Mouse (Mus musculus) gastrocnemius, postnatal 14 days (tissue): ENCODE results near the gene Alkbh6. TPM values are rescaled to one million over a fixed set of nuclear protein-coding genes. Genes with fewer than 3 reads are reported as not detected.

Experiments used
- DNase-seq: peaks from one replicate; pipeline ENCODE4 v3.0.0; 2021; ENCODE audit warnings: mixed read lengths
- intact Hi-C: fragments of 180-260 bp; cut with DNase I; formaldehyde crosslinking; loops from one replicate; pipeline ENCODE4 v1.15.1; 2025; ENCODE audit warnings: low total_unique reads
- total RNA-seq, 2 experiments: library from RNA; stranded (reverse); gene quantifications; 2 replicates each; pipeline ENCODE4 v1.2.3; 2021

Alkbh6 gene
- total RNA-seq, 2 experiments from 2014 or later, result 16.0 to 17.4 TPM

- DNase-seq, result no peak
- intact Hi-C loops, result no loop called here
Measured at GRCm38 (mm10) chr7:30359276-30359865, 50.9 kb downstream of the Alkbh6 start.

DNA sequence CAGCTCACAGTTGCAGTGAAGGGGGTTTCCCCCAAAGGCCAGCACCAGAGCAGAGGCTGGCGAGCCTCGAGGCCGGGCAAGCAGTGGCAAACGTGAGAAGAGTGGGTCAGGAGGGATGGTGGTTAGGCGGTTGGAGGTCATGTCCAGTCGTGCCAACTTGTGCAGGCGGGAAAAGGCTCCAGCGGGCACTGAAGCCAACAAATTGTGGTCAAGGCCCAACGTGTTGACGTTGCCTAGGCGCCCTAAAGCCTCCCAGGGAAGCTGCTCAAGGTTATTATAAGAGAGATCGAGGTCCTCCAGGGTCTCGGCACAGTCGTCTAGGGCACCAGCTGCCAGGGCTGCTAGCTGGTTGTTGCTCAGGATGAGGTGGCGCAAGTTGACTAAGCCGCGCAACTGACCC, 51.5 kb downstream of the Alkbh6 start:
- intact Hi-C loops, result no loop called here
- DNase-seq, result no peak

- intact Hi-C loops, result no loop called here
- DNase-seq, result peak; percentile 47
Measured at GRCm38 (mm10) chr7:30362652-30363343, 54.3 kb downstream of the Alkbh6 start, which contains the start of gene Lrfn3. Gene Lrfn3, minus strand, starts transcription at chr7:30362772.

DNA sequence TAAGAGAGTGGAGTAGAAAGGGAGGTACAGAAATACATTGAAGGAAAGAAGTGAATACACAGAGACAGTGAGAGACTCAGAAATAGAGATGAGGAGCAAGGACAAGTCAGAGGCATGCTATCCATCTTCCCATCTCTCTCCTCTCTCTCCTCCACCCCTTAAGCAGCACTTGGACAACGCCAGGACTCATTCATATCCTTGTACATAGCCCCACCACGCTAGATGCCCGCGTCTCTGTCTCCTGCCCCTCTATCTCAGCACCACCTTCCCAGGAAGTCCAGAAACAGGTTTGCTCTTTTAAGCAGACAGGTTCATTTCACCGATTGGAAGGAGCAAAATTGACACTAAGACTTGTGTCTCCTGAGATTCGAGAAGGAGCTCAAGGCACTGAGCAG, 54.8 kb downstream of the Alkbh6 start:
- no peak for DNase-seq
- intact Hi-C loops, result no loop called here

Other genes with a start within 250 kb of the Alkbh6 start
- gene Zfp82, start 235.8 kb upstream of the Alkbh6 start, total RNA-seq, result 1 to 10 TPM; 1.0 to 1.6 TPM
- gene Gm26920, start 218.3 kb upstream of the Alkbh6 start, total RNA-seq, result under 1 TPM in 1 of 2 experiments, not detected in 1; 0.80 TPM
- 1 to 10 TPM; 1.1 to 1.8 TPM for gene Zfp566, start 218.2 kb upstream of the Alkbh6 start, total RNA-seq
- gene Zfp260, start 213.9 kb upstream of the Alkbh6 start, total RNA-seq, result 10 to 100 TPM; 29.9 to 33.5 TPM
- 1 to 10 TPM; 1.6 to 2.9 TPM for gene Zfp382, start 186.8 kb upstream of the Alkbh6 start, total RNA-seq
- gene Zfp146, start 139.0 kb upstream of the Alkbh6 start, total RNA-seq, result 10 to 100 TPM; 23.5 to 27.0 TPM
- gene Cox7a1, start 124.6 kb upstream of the Alkbh6 start, total RNA-seq, result 100 to 1,000 TPM; 827 to 966 TPM
- 100 to 1,000 TPM; 275 to 320 TPM for gene Capns1, start 109.9 kb upstream of the Alkbh6 start, total RNA-seq
- gene Polr2i, start 76.8 kb upstream of the Alkbh6 start, total RNA-seq, result 10 to 100 TPM; 56.0 to 61.2 TPM
- gene Tbcb, start 76.4 kb upstream of the Alkbh6 start, total RNA-seq, result 10 to 100 TPM; 26.8 to 37.2 TPM
- under 1 TPM in 1 of 2 experiments, not detected in 1; 0.33 TPM for gene Ovol3, start 73.0 kb upstream of the Alkbh6 start, total RNA-seq
- gene Thap8, start 28.6 kb upstream of the Alkbh6 start, total RNA-seq, result under 1 TPM; 0.16 to 0.29 TPM
- gene Wdr62, start 28.3 kb upstream of the Alkbh6 start, total RNA-seq, result 1 to 10 TPM; 2.9 to 3.1 TPM
- 10 to 100 TPM; 18.2 to 20.9 TPM for gene Clip3, start 17.0 kb upstream of the Alkbh6 start, total RNA-seq
- gene Syne4, start 6.1 kb downstream of the Alkbh6 start, total RNA-seq, result 1 to 10 TPM; 1.0 to 1.1 TPM
- gene E130208F15Rik, start 13.0 kb downstream of the Alkbh6 start, total RNA-seq, result under 1 TPM; 0.51 to 0.78 TPM
- gene Sdhaf1, start 15.2 kb downstream of the Alkbh6 start, total RNA-seq, result 10 to 100 TPM in 1 of 2 experiments, 1 to 10 TPM in 1; 7.8 to 10.6 TPM
- gene Lrfn3, start 54.1 kb downstream of the Alkbh6 start, total RNA-seq, result 1 to 10 TPM; 1.5 to 1.8 TPM
- gene Tyrobp, start 105.0 kb downstream of the Alkbh6 start, total RNA-seq, result 10 to 100 TPM in 1 of 2 experiments, 1 to 10 TPM in 1; 7.8 to 10.4 TPM
- gene Hcst, start 111.1 kb downstream of the Alkbh6 start, total RNA-seq, result under 1 TPM in 1 of 2 experiments, not detected in 1; 0.94 TPM
- under 1 TPM; 0.21 to 0.33 TPM for gene Nfkbid, start 113.0 kb downstream of the Alkbh6 start, total RNA-seq
- gene Aplp1, start 136.8 kb downstream of the Alkbh6 start, total RNA-seq, result 1 to 10 TPM; 1.9 to 2.3 TPM
- gene Kirrel2, start 149.0 kb downstream of the Alkbh6 start, total RNA-seq, result not detected
- not detected for gene Nphs1, start 149.6 kb downstream of the Alkbh6 start, total RNA-seq
- gene Prodh2, start 184.9 kb downstream of the Alkbh6 start, total RNA-seq, result not detected
- gene Arhgap33, start 226.3 kb downstream of the Alkbh6 start, total RNA-seq, result 1 to 10 TPM in 1 of 2 experiments, under 1 TPM in 1; 0.98 to 2.4 TPM
- 100 to 1,000 TPM; 455 to 476 TPM for gene Hspb6, start 243.5 kb downstream of the Alkbh6 start, total RNA-seq
- gene Proser3, start 243.6 kb downstream of the Alkbh6 start, total RNA-seq, result 1 to 10 TPM; 3.9 to 4.8 TPM